Mouse (Mus musculus): ENCODE measurements around the gene Lipc. TPM values are rescaled to one million over a fixed set of nuclear protein-coding genes. Genes with fewer than 3 reads are reported as not detected.

Lipc gene
- polyA plus RNA-seq, 1 experiment from 2014 or later = 0.22 TPM

DNA sequence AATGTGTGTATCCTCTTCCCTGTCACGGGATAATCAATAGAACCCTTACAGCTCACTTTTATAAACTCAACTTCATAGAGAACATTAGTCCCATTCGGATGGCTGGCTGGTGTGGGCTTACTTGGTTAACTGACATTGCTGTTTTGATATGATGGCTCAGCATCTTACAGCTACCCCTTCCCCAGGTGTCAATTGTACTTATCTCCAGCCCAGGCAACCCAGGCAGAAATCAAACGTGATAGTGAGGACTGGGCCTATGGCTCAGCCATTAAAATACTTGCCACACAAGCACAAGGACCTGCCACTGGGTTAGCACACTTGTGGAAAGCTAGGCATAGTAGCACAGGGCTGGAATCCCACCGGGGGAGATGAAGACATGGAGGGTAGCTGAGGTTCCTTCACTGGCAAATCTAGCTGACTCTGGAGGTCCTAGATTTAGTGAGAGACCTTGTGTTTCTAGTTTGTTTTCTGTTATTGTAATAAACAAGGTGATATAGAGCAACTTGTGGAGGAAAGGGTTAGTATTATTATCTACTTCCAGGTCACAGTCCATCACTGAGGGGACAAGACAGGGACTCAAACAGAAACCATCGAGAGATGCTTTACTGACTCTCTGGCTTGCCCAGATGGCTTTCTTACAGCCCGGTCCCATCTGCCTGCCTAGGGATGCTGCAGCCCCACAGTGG is 121.0 kb downstream of the Lipc start:
- Histone ChIP-seq H3K36me3 (ENCODE audit: control insufficient read depth, insufficient read depth) (no peaks in the 10 kb centered on the region), H3K4me3 (replicated peaks; ENCODE audit: low read length) (no peak overlapping the region), H3K27me3 (replicated peaks; ENCODE audit: control insufficient read depth, insufficient read depth, low read length) (no peaks in the 10 kb centered on the region), H3K9ac (replicated peaks; ENCODE audit: low read depth, low read length) (no peak overlapping the region), H3K4me1 (replicated peaks; ENCODE audit: control insufficient read depth, insufficient read depth, low read length) (no peaks in the 10 kb centered on the region), H3K4me2 (ENCODE audit: low read length) (no peak overlapping the region), H3K9me3 (ENCODE audit: control insufficient read depth, low read length) (no peaks in the 10 kb centered on the region), H3K27ac (ENCODE audit: low read length) (no peak overlapping the region)
- WGBS = 84% methylated on average over 6 of the region's 6 CpGs
- ATAC-seq = no peak

GRCm38 (mm10) chr9:70829784-70830488 is 122.1 kb downstream of the Lipc start:
- Histone ChIP-seq H3K27me3 (replicated peaks; ENCODE audit: control insufficient read depth, insufficient read depth, low read length) (no peaks in the 10 kb centered on the region), H3K9me3 (ENCODE audit: control insufficient read depth, low read length) (no peaks in the 10 kb centered on the region), H3K27ac (ENCODE audit: low read length) (no peak overlapping the region), H3K9ac (replicated peaks; ENCODE audit: low read depth, low read length) (no peak overlapping the region), H3K36me3 (ENCODE audit: control insufficient read depth, insufficient read depth) (no peaks in the 10 kb centered on the region), H3K4me3 (replicated peaks; ENCODE audit: low read length) (no peak overlapping the region), H3K4me2 (ENCODE audit: low read length) (no peak overlapping the region), H3K4me1 (replicated peaks; ENCODE audit: control insufficient read depth, insufficient read depth, low read length) (no peaks in the 10 kb centered on the region)
- 89% methylated on average over 7 of the region's 7 CpGs for WGBS
- no peak for ATAC-seq

DNA sequence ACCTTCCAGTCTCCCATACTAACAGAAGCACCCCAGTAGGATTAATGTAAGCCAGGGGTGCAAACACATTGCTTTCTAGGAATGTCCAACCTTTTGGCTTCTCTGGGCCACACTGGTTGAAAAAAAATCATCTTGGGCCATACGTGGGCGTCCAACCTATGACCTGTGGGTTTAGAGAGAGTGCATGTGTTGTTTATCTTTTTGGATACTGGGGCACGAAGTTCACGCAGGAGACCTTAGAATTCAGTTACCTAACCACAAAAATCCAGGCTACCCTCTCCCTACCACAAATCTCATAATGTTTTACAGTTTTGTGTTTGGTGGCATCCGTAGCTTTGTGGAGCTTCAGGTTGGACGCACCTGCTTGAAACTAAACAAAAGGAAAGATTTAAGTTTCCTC is 124.1 kb downstream of the Lipc start:
- H3K9ac ChIP-seq (replicated peaks; ENCODE audit: low read depth, low read length) = no peak overlapping the region
- no peaks in the 10 kb centered on the region for H3K27me3 ChIP-seq (replicated peaks; ENCODE audit: control insufficient read depth, insufficient read depth, low read length)
- H3K27ac ChIP-seq (ENCODE audit: low read length) = no peak overlapping the region
- no peak overlapping the region for H3K4me3 ChIP-seq (replicated peaks; ENCODE audit: low read length)
- WGBS = 92% methylated on average over 6 of the region's 6 CpGs
- H3K4me2 ChIP-seq (ENCODE audit: low read length) = no peak overlapping the region
- H3K4me1 ChIP-seq (replicated peaks; ENCODE audit: control insufficient read depth, insufficient read depth, low read length) = no peaks in the 10 kb centered on the region
- no peaks in the 10 kb centered on the region for H3K9me3 ChIP-seq (ENCODE audit: control insufficient read depth, low read length)
- H3K36me3 ChIP-seq (ENCODE audit: control insufficient read depth, insufficient read depth) = no peaks in the 10 kb centered on the region
- no peak for ATAC-seq

- H3K27ac ChIP-seq (ENCODE audit: low read length) = no peak overlapping the region
- H3K9me3 ChIP-seq (ENCODE audit: control insufficient read depth, low read length) = no peaks in the 10 kb centered on the region
- no peaks in the 10 kb centered on the region for H3K27me3 ChIP-seq (replicated peaks; ENCODE audit: control insufficient read depth, insufficient read depth, low read length)
- H3K4me1 ChIP-seq (replicated peaks; ENCODE audit: control insufficient read depth, insufficient read depth, low read length) = no peaks in the 10 kb centered on the region
- no peaks in the 10 kb centered on the region for H3K36me3 ChIP-seq (ENCODE audit: control insufficient read depth, insufficient read depth)
- ATAC-seq = no peak
- no peak overlapping the region for H3K4me2 ChIP-seq (ENCODE audit: low read length)
- no peak overlapping the region for H3K4me3 ChIP-seq (replicated peaks; ENCODE audit: low read length)
- WGBS = 84% methylated on average over 3 of the region's 3 CpGs
- no peak overlapping the region for H3K9ac ChIP-seq (replicated peaks; ENCODE audit: low read depth, low read length)
Measured at GRCm38 (mm10) chr9:70824103-70824502, 127.9 kb downstream of the Lipc start.

GRCm38 (mm10) chr9:70818739-70819138 is 133.3 kb downstream of the Lipc start:
- no peaks in the 10 kb centered on the region for H3K9me3 ChIP-seq (ENCODE audit: control insufficient read depth, low read length)
- no peaks in the 10 kb centered on the region; the same call in 1 of the 2 replicates for H3K4me1 ChIP-seq (replicated peaks; ENCODE audit: control insufficient read depth, insufficient read depth, low read length)
- no peak for ATAC-seq
- no peaks in the 10 kb centered on the region for H3K36me3 ChIP-seq (ENCODE audit: control insufficient read depth, insufficient read depth)
- no peaks in the 10 kb centered on the region for H3K27me3 ChIP-seq (replicated peaks; ENCODE audit: control insufficient read depth, insufficient read depth, low read length)
- H3K4me3 ChIP-seq (replicated peaks; ENCODE audit: low read length) = no peak overlapping the region
- 82% methylated on average over 14 of the region's 14 CpGs for WGBS
- H3K4me2 ChIP-seq (ENCODE audit: low read length) = no peak overlapping the region
- H3K27ac ChIP-seq (ENCODE audit: low read length) = no peak overlapping the region
- H3K9ac ChIP-seq (replicated peaks; ENCODE audit: low read depth, low read length) = no peak overlapping the region

DNA sequence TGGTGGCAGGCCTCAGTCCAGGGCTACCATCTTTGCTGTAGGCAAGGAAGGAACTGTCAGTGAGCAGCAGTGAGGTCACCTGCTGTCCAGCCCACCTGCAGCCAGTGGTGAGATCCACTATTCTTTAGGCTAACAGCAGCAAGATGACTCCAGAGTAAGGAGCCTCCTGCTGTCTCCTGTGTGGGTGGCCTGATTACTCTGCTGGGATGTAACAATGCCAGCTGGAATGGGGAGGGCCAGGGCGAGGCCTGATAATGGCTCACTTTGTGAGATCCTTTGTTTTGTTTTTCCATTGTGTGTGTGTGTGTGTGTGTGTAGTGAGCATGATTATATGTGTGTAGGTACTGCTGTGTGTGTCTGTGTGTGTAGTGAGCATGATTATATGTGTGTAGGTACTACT is 134.6 kb downstream of the Lipc start:
- 44% methylated on average over 1 of the region's 1 CpGs for WGBS

DNA sequence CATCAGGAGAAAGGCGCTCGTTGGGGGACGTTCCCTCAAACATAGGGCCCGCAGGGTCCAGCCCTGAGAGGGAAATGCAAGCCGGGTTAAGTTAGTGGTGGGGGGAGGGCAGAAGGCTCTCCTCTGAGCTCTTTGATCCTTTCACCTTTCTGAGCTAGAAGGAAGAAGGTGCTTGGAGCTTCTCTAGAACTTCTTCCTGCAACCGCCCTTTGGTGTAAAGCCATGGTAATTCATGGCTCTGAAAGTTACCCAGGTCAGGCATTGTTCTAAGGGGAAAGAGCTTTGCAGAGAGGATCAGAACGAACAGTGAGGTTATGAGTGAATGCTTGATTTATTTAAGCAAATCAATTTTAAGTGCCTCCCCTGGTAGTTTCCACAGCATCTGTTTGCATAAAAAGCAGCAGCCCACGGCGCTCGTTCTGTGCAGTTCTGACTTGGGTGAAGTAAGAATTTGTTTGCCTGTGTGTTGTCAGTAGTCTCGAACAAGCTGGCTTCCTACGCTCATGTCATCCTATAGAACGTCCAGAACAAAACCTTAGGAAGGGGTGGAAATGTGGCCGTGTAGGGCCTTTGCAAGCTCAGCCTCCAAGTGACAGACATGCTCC is 135.2 kb downstream of the Lipc start:
- no peaks in the 10 kb centered on the region for H3K27me3 ChIP-seq (replicated peaks; ENCODE audit: control insufficient read depth, insufficient read depth, low read length)
- WGBS = 60% methylated on average over 14 of the region's 14 CpGs
- H3K9ac ChIP-seq (replicated peaks; ENCODE audit: low read depth, low read length) = no peak overlapping the region
- H3K4me2 ChIP-seq (ENCODE audit: low read length) = no peak overlapping the region
- no peaks in the 10 kb centered on the region for H3K36me3 ChIP-seq (ENCODE audit: control insufficient read depth, insufficient read depth)
- H3K9me3 ChIP-seq (ENCODE audit: control insufficient read depth, low read length) = no peaks in the 10 kb centered on the region
- no peak overlapping the region for H3K27ac ChIP-seq (ENCODE audit: low read length)
- no peak overlapping the region for H3K4me3 ChIP-seq (replicated peaks; ENCODE audit: low read length)
- H3K4me1 ChIP-seq (replicated peaks; ENCODE audit: control insufficient read depth, insufficient read depth, low read length) = no peaks in the 10 kb centered on the region; the same call in 1 of the 2 replicates
- ATAC-seq = no peak

More for the DNA sequence above, 134.6 kb downstream of the Lipc start:
- Histone ChIP-seq H3K27ac (ENCODE audit: low read length) (no peak overlapping the region), H3K4me2 (ENCODE audit: low read length) (no peak overlapping the region), H3K9me3 (ENCODE audit: control insufficient read depth, low read length) (no peaks in the 10 kb centered on the region), H3K36me3 (ENCODE audit: control insufficient read depth, insufficient read depth) (no peaks in the 10 kb centered on the region), H3K4me1 (replicated peaks; ENCODE audit: control insufficient read depth, insufficient read depth, low read length) (no peaks in the 10 kb centered on the region; the same call in 1 of the 2 replicates), H3K27me3 (replicated peaks; ENCODE audit: control insufficient read depth, insufficient read depth, low read length) (no peaks in the 10 kb centered on the region), H3K4me3 (replicated peaks; ENCODE audit: low read length) (no peak overlapping the region), H3K9ac (replicated peaks; ENCODE audit: low read depth, low read length) (no peak overlapping the region)
- no peak for ATAC-seq

DNA sequence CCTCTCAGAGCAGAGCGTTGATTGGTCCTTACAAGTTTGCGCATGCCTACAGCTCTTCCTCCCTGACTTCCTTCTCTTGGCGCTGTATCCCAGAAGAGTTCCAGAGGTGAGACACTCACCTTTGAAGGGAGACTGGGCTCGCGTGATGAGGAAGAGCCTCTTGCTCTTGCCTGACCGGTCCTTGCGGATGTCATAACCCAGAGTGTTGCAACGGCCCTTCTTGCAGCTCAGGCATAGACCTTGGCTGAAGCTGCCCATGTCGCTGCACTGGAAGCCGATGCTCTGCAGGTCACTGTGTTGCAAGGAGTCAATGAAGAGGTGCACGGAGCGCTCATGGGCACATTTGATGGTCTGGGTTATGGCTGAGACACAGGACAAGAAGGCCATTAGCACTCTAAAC is 139.5 kb downstream of the Lipc start:
- H3K36me3 ChIP-seq (ENCODE audit: control insufficient read depth, insufficient read depth) = no peaks in the 10 kb centered on the region
- 93% methylated on average over 12 of the region's 12 CpGs for WGBS
- no peaks in the 10 kb centered on the region for H3K9me3 ChIP-seq (ENCODE audit: control insufficient read depth, low read length)
- no peak overlapping the region for H3K9ac ChIP-seq (replicated peaks; ENCODE audit: low read depth, low read length)
- no peaks in the 10 kb centered on the region for H3K27me3 ChIP-seq (replicated peaks; ENCODE audit: control insufficient read depth, insufficient read depth, low read length)
- no peak overlapping the region for H3K4me2 ChIP-seq (ENCODE audit: low read length)
- ATAC-seq = no peak
- H3K27ac ChIP-seq (ENCODE audit: low read length) = no peak overlapping the region
- H3K4me1 ChIP-seq (replicated peaks; ENCODE audit: control insufficient read depth, insufficient read depth, low read length) = no peaks in the 10 kb centered on the region; the same call in 1 of the 2 replicates
- H3K4me3 ChIP-seq (replicated peaks; ENCODE audit: low read length) = no peak overlapping the region

DNA sequence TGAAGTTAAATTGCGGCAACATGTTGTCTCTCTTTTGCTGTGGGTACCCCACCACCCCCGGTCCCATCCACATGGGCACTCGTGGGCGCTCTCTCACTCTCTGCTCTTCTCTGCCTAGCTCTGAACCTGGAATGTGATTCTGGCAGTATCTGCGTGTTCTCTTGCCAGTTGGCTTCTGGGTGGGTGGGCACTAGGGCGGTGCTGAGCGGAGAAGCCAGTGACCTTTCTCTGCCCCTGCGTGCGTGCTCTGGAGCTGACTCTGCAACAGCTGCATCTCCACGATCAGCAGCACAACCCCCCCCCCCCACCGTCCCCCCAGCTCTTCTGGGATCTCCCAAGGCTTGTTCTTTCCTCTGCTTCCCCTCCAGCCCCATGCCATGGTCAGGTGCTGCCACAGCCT is 144.3 kb downstream of the Lipc start:
- H3K4me2 ChIP-seq (ENCODE audit: low read length) = no peak overlapping the region
- no peaks in the 10 kb centered on the region for H3K4me1 ChIP-seq (replicated peaks; ENCODE audit: control insufficient read depth, insufficient read depth, low read length)
- 83% methylated on average over 11 of the region's 11 CpGs for WGBS
- H3K9ac ChIP-seq (replicated peaks; ENCODE audit: low read depth, low read length) = no peak overlapping the region
- no peaks in the 10 kb centered on the region for H3K9me3 ChIP-seq (ENCODE audit: control insufficient read depth, low read length)
- H3K27ac ChIP-seq (ENCODE audit: low read length) = no peak overlapping the region
- no peak for ATAC-seq
- no peak overlapping the region for H3K4me3 ChIP-seq (replicated peaks; ENCODE audit: low read length)
- no peaks in the 10 kb centered on the region for H3K27me3 ChIP-seq (replicated peaks; ENCODE audit: control insufficient read depth, insufficient read depth, low read length)
- H3K36me3 ChIP-seq (ENCODE audit: control insufficient read depth, insufficient read depth) = no peaks in the 10 kb centered on the region

All from forebrain, embryonic 16.5 days (tissue).